Mouse (Mus musculus): ENCODE data around the gene Agbl3. TPM values are rescaled to one million over a fixed set of nuclear protein-coding genes. Genes with fewer than 3 reads are reported as not detected.
A peak's percentile ranks its signal among the peaks of the same experiment; 100 is the strongest.

Gene Agbl3
- 4.7 TPM in 2 replicates for polyA plus RNA-seq (2015; fragmentation: Nextera tagmentation; extraction: Ambion mirVana)

- Histone ChIP-seq H3K27me3 (ENCODE audit: insufficient read depth, low read length) (no peaks in the 10 kb centered on the region), H3K27ac (ENCODE audit: low read length) (peak within 1 kb of the TSS; percentile 95), H3K4me1 (ENCODE audit: insufficient read depth, low read length) (no peaks in the 10 kb centered on the region), H3K9me3 (ENCODE audit: low read length) (no peaks in the 10 kb centered on the region), H3K4me3 (ENCODE audit: low read length) (peak within 1 kb of the TSS; percentile 69), H3K9ac (replicated peaks; ENCODE audit: low read length) (peak within 1 kb of the TSS; percentile 92), H3K4me2 (replicated peaks; ENCODE audit: low read depth, low read length) (peak within 1 kb of the TSS; percentile 85), H3K36me3 (ENCODE audit: insufficient read depth, low read length) (no peaks in the 10 kb centered on the region)
- under 1% methylated on average over 49 of the region's 81 CpGs for WGBS
- ATAC-seq (ENCODE audit: low FRiP score, low TSS enrichment): peak; percentile 94
Measured at GRCm38 (mm10) chr6:34780231-34780942, at the start of gene Agbl3. Gene Agbl3 (plus strand): TSS chr6:34780432.

GRCm38 (mm10) chr6:34731007-34731406, 49.2 kb upstream of the Agbl3 start:
- 62% methylated on average over 6 of the region's 6 CpGs for WGBS
- H3K36me3 ChIP-seq (ENCODE audit: insufficient read depth, low read length): no peaks in the 10 kb centered on the region
- H3K9me3 ChIP-seq (ENCODE audit: low read length): no peaks in the 10 kb centered on the region
- no peaks in the 10 kb centered on the region for H3K27me3 ChIP-seq (ENCODE audit: insufficient read depth, low read length)
- ATAC-seq (ENCODE audit: low FRiP score, low TSS enrichment): no peak
- H3K4me2 ChIP-seq (replicated peaks; ENCODE audit: low read depth, low read length): no peak overlapping the region
- no peak overlapping the region; the same call in 1 of the 2 replicates for H3K27ac ChIP-seq (ENCODE audit: low read length)
- H3K4me3 ChIP-seq (ENCODE audit: low read length): no peak overlapping the region
- H3K9ac ChIP-seq (replicated peaks; ENCODE audit: low read length): no peak overlapping the region
- peaks cover 34% of the 10 kb centered on the region for H3K4me1 ChIP-seq (ENCODE audit: insufficient read depth, low read length)

- H3K27me3 ChIP-seq (ENCODE audit: insufficient read depth, low read length): no peaks in the 10 kb centered on the region
- H3K9ac ChIP-seq (replicated peaks; ENCODE audit: low read length): no peak overlapping the region
- H3K27ac ChIP-seq (ENCODE audit: low read length): no peak overlapping the region; the same call in 1 of the 2 replicates
- no peaks in the 10 kb centered on the region for H3K9me3 ChIP-seq (ENCODE audit: low read length)
- no peak overlapping the region for H3K4me3 ChIP-seq (ENCODE audit: low read length)
- peaks cover 30% of the 10 kb centered on the region for H3K4me1 ChIP-seq (ENCODE audit: insufficient read depth, low read length)
- no peaks in the 10 kb centered on the region for H3K36me3 ChIP-seq (ENCODE audit: insufficient read depth, low read length)
- 61% methylated on average over 9 of the region's 9 CpGs for WGBS
- no peak for ATAC-seq (ENCODE audit: low FRiP score, low TSS enrichment)
- no peak overlapping the region for H3K4me2 ChIP-seq (replicated peaks; ENCODE audit: low read depth, low read length)
Measured at GRCm38 (mm10) chr6:34731529-34731928, 48.7 kb upstream of the Agbl3 start.

- 78% methylated on average over 13 of the region's 13 CpGs for WGBS
- H3K27me3 ChIP-seq (ENCODE audit: insufficient read depth, low read length): no peaks in the 10 kb centered on the region
- H3K4me3 ChIP-seq (ENCODE audit: low read length): no peak overlapping the region
- H3K4me1 ChIP-seq (ENCODE audit: insufficient read depth, low read length): peaks cover 11% of the 10 kb centered on the region; the same call in 1 of the 2 replicates
- no peak overlapping the region for H3K4me2 ChIP-seq (replicated peaks; ENCODE audit: low read depth, low read length)
- no peak overlapping the region for H3K27ac ChIP-seq (ENCODE audit: low read length)
- no peaks in the 10 kb centered on the region for H3K36me3 ChIP-seq (ENCODE audit: insufficient read depth, low read length)
- H3K9ac ChIP-seq (replicated peaks; ENCODE audit: low read length): no peak overlapping the region
- no peaks in the 10 kb centered on the region for H3K9me3 ChIP-seq (ENCODE audit: low read length)
- no peak for ATAC-seq (ENCODE audit: low FRiP score, low TSS enrichment)
Measured at GRCm38 (mm10) chr6:34734940-34735695, 45.1 kb upstream of the Agbl3 start.

- WGBS: 70% methylated on average over 2 of the region's 2 CpGs
- Histone ChIP-seq H3K4me3 (ENCODE audit: low read length) (no peak overlapping the region), H3K4me1 (ENCODE audit: insufficient read depth, low read length) (no peaks in the 10 kb centered on the region), H3K9ac (replicated peaks; ENCODE audit: low read length) (no peak overlapping the region), H3K27me3 (ENCODE audit: insufficient read depth, low read length) (no peaks in the 10 kb centered on the region), H3K27ac (ENCODE audit: low read length) (no peak overlapping the region), H3K9me3 (ENCODE audit: low read length) (no peaks in the 10 kb centered on the region), H3K36me3 (ENCODE audit: insufficient read depth, low read length) (peaks cover 2% of the 10 kb centered on the region; the same call in 1 of the 2 replicates), H3K4me2 (replicated peaks; ENCODE audit: low read depth, low read length) (no peak overlapping the region)
- ATAC-seq (ENCODE audit: low FRiP score, low TSS enrichment): no peak
Measured at GRCm38 (mm10) chr6:34736934-34737333, 43.3 kb upstream of the Agbl3 start.

GRCm38 (mm10) chr6:34743946-34744345, 36.3 kb upstream of the Agbl3 start:
- no peaks in the 10 kb centered on the region for H3K4me1 ChIP-seq (ENCODE audit: insufficient read depth, low read length)
- peaks cover 13% of the 10 kb centered on the region; the same call in 1 of the 2 replicates for H3K36me3 ChIP-seq (ENCODE audit: insufficient read depth, low read length)
- H3K27ac ChIP-seq (ENCODE audit: low read length): no peak overlapping the region
- H3K4me2 ChIP-seq (replicated peaks; ENCODE audit: low read depth, low read length): no peak overlapping the region
- no peak overlapping the region for H3K4me3 ChIP-seq (ENCODE audit: low read length)
- ATAC-seq (ENCODE audit: low FRiP score, low TSS enrichment): no peak
- no peaks in the 10 kb centered on the region for H3K27me3 ChIP-seq (ENCODE audit: insufficient read depth, low read length)
- 62% methylated on average over 4 of the region's 4 CpGs for WGBS
- no peaks in the 10 kb centered on the region for H3K9me3 ChIP-seq (ENCODE audit: low read length)
- no peak overlapping the region for H3K9ac ChIP-seq (replicated peaks; ENCODE audit: low read length)

- Histone ChIP-seq H3K27ac (ENCODE audit: low read length) (no peak overlapping the region), H3K4me3 (ENCODE audit: low read length) (no peak overlapping the region), H3K4me1 (ENCODE audit: insufficient read depth, low read length) (no peaks in the 10 kb centered on the region), H3K4me2 (replicated peaks; ENCODE audit: low read depth, low read length) (no peak overlapping the region), H3K9ac (replicated peaks; ENCODE audit: low read length) (no peak overlapping the region), H3K36me3 (ENCODE audit: insufficient read depth, low read length) (0 out of 2 replicates have a peak, but pooled peaks cover 7% of the 10 kb centered on the region), H3K9me3 (ENCODE audit: low read length) (no peaks in the 10 kb centered on the region), H3K27me3 (ENCODE audit: insufficient read depth, low read length) (no peaks in the 10 kb centered on the region)
- no peak for ATAC-seq (ENCODE audit: low FRiP score, low TSS enrichment)
- 72% methylated on average over 6 of the region's 6 CpGs for WGBS
Measured at GRCm38 (mm10) chr6:34747846-34748245, 32.4 kb upstream of the Agbl3 start.

GRCm38 (mm10) chr6:34748566-34748965, 31.7 kb upstream of the Agbl3 start:
- Histone ChIP-seq H3K4me3 (ENCODE audit: low read length) (no peak overlapping the region), H3K9ac (replicated peaks; ENCODE audit: low read length) (no peak overlapping the region), H3K27me3 (ENCODE audit: insufficient read depth, low read length) (no peaks in the 10 kb centered on the region), H3K4me2 (replicated peaks; ENCODE audit: low read depth, low read length) (no peak overlapping the region), H3K9me3 (ENCODE audit: low read length) (no peaks in the 10 kb centered on the region), H3K27ac (ENCODE audit: low read length) (no peak overlapping the region), H3K4me1 (ENCODE audit: insufficient read depth, low read length) (no peaks in the 10 kb centered on the region), H3K36me3 (ENCODE audit: insufficient read depth, low read length) (0 out of 2 replicates have a peak, but pooled peaks cover 4% of the 10 kb centered on the region)
- ATAC-seq (ENCODE audit: low FRiP score, low TSS enrichment): no peak
- 82% methylated on average over 11 of the region's 11 CpGs for WGBS

GRCm38 (mm10) chr6:34749526-34749925, 30.7 kb upstream of the Agbl3 start:
- Histone ChIP-seq H3K36me3 (ENCODE audit: insufficient read depth, low read length) (0 out of 2 replicates have a peak, but pooled peaks cover 4% of the 10 kb centered on the region), H3K4me2 (replicated peaks; ENCODE audit: low read depth, low read length) (no peak overlapping the region), H3K4me1 (ENCODE audit: insufficient read depth, low read length) (no peaks in the 10 kb centered on the region), H3K4me3 (ENCODE audit: low read length) (no peak overlapping the region), H3K27me3 (ENCODE audit: insufficient read depth, low read length) (no peaks in the 10 kb centered on the region), H3K9me3 (ENCODE audit: low read length) (no peaks in the 10 kb centered on the region), H3K9ac (replicated peaks; ENCODE audit: low read length) (no peak overlapping the region), H3K27ac (ENCODE audit: low read length) (no peak overlapping the region)
- no peak for ATAC-seq (ENCODE audit: low FRiP score, low TSS enrichment)
- 76% methylated on average over 6 of the region's 6 CpGs for WGBS
